Mouse (Mus musculus): ENCODE data around the gene Gm42669.

Gm42669 gene

DNA sequence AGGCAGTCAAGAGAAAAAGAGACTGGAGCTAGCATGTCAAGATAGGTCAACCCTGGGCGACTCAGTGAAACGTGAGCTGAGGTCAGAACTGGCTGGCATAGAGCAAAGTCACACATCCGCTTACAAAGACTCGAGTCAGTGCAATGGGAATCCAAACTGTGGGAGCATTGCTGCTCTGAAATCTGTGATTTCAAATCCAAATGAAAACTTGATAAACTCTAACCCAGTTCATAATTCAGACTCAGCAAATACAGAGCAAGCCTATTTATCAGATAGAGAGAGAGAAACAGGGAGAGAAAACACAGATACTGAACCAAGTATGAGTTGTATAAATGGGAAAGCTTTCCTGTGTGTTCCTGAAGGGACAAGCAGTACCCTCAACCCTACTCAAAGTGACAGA lies at the start of gene Gm42669:
TSS of gene Gm42669 (plus strand) at position 301 of the 400 bp plus-strand sequence.
- no peak for DNase-seq (ENCODE audit: low spot score in 2 of 2)

DNA sequence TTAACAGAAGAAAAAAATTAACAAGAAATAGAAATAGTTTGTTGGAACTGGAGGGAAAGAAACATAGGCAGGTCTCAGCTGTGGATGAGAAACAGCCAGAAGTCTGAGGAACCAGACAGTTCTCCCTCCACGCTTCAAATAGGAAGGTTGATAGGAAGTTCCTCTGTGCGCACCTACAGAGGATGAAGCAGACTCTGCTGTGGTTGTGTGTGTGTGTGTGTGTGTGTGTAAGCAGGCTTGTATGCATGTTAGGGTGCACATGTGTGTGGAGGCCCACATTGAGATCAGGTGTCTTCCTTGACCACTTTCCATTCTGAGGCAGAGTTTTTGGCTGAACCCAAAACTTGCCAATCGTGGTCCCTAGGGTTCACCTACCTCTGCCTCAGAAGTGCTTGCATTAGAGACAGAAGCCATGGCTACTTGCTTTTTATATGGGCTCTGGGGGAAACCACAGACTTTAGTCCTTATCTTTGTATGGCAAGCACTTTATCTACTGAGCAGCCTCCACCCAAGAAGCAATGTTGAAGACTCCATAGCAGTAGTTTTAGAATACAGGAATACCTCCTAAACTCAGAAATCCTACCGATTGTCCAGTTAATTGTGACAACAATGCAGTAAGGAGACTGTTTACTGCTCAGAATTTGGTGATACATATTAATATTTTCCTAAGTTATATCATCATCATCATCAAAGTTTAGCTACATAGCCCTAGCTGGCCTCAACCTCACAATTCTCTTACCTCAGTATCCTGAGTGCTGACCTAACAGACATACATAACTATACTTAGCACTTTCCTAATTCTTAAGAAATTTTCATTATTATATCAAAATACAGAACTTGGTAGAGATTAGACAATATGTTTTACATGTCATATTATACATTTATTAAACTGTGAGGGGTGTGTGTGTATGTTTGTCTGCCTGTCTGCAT lies 45.0 kb upstream of the Gm42669 start:
- DNase-seq (ENCODE audit: low spot score in 2 of 2): no peak

DNA sequence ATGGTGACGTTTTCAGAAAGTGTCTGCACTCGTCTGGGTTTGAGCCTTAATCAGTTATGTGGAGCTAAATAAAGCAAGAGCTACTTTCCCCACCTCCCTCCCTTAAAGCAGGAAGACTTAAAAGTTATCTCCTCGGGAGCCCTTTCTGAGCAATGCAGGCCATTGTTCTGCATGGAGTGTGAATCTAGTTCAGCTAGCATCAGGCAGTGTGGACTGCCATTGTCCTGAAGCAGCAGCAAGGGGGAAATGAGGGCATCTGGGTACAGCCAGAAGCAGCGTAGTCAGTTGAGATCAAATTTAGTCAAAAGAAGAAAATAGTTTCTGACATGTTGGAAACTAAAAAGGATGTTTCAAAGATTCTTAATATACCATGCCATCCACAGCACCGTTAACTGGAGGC lies 40.9 kb upstream of the Gm42669 start:
- no peak for DNase-seq (ENCODE audit: low spot score in 2 of 2)

DNA sequence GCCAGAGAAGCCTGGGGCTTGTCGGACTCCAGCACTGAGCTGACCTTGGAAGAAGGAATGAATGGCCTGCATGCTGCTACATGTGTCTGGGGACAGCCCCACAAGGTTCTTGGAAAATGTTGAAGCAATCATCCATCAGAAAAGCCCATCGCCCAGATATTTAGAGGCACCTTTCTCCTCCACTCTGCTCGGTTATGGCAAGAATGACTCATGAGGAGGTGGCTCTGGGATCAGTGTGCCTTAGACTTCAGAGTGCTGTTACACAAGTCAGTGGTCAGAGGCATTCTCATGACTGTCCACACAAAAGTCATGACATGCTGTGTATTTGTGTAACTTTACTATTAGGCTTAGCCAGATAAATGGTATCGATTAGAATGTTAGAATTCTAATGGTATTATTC lies 40.3 kb upstream of the Gm42669 start:
- no peak for DNase-seq (ENCODE audit: low spot score in 2 of 2)

DNA sequence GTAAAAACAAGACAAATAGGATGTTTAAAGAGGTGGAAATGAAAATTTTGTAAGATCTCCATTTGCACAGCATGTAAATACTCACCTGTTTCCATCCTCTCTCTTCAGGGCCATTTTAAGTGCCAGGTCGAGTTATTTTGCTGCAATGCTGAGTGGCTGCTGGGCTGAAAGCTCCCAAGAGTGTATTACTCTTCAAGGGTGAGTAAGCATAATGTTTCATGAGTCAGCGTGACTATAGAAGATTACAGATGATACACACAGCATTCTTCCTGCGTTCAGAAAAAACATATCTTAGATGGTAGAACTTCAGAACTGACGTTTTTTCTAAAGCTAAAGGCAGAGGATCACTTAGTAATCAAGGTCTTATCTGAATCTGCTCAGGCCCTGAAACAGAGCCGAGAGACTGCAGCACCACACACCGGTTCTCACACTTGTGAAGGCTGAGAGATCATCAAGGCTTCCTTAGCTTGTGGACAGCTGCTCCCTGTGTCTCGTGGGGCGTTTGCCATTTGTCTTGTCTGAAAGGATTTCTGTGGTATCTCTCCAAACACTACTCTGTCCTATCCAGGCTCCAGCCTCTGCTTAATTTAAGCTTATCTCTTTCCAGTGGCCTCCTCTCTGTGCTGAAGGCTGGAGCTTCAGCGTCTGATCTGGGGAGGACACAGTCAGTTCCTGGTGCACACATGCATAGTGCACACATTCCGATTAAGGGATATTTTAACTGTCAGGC lies 36.7 kb upstream of the Gm42669 start:
- no peak for DNase-seq (ENCODE audit: low spot score in 2 of 2)

DNA sequence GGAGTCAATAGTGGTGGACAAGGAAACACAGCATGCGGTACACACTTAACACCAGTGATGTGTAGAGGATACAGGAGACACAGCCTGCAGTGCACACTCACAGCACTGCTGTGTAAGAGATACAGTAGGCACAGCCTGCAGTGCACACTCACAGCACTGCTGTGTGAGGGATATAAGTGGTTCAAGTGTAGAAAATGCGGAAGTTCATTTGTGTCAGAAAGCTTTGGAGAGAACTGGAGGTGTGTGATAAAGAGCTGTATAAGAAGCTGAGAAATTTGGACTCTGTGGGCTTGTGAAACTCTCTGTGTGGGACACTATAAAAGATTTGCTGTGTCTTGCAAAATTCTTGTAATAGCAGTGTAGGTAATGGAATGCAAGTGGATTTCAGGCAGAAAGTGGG lies 27.2 kb upstream of the Gm42669 start:
- no peak for DNase-seq (ENCODE audit: low spot score in 2 of 2)

DNA sequence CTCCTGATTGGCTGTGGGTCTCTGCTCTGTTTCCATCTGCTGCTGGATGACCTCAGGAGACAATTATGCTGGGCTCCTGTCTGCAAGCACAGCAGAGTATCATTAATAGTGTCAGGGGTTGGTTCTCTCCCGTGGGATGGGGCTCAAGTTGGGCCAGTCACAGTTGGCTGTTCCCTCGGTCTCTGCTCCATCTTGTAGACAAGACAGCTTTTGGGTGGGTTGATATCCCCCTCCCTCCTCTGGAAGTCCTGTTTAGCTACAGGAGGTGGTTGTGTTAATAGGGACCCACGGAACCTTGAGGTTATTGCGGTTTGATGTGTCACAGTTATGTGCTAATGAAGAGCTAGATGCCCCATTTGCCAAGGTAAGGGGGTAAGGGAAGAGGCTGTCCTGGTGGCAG lies 18.4 kb upstream of the Gm42669 start:
- no peak for DNase-seq (ENCODE audit: low spot score in 2 of 2)

DNA sequence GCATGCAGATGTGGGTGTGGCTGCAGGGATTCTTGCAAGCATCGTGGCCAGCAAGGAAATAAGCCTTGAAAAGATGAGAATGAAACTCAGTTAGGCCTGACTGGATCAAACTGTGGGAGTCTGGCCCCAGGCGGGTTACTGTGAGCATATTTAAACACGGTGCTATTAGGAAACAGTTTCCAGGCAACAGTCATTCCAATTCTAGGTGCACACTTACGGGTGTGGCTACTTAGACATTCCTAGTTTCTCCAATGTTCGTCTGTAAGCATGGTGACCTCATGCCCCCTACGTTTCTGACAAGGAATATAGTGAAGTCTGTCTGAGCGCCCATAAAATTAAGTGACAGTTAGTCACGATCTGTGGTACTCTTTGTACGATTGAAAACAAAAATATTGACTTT lies 16.4 kb upstream of the Gm42669 start:
- no peak for DNase-seq (ENCODE audit: low spot score in 2 of 2)

DNA sequence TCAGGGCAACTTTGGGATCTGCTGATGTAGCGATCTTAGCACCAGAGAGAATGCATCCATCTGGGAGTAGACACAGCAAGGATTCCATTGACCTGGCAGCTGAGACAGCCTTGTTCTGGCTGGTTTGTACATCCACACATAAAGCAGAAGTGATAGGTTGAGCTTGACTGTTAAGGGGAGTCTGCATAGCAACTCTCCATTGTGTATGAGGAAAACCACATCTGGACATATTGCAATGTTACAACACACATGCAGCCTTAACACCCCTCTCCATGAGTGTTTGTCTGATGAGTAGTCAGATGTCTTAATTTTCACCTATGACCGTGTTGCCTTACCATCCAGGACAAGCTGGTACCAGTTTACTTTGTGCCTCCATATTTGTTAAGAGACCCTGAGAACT lies 14.9 kb upstream of the Gm42669 start:
- no peak for DNase-seq (ENCODE audit: low spot score in 2 of 2)

DNA sequence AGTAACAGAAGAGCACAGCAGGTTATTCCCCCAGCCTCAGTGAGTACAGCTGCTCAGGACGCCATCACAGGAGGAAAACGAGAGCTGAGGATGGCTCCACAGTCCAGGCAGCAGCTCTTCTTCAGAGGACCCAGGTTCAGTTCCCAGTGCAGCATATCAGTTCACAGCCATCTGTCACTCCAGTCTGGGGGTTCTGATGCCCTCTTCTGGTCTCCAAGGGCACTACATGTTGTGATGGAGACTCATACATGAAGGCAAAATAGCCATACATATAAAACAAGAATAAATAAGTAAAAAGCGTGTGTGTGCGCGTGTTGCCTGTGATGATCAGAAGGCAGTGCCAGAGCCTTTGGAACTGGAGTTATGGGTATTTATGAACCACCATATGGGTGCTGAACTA lies 12.7 kb upstream of the Gm42669 start:
- no peak for DNase-seq (ENCODE audit: low spot score in 2 of 2)

DNA sequence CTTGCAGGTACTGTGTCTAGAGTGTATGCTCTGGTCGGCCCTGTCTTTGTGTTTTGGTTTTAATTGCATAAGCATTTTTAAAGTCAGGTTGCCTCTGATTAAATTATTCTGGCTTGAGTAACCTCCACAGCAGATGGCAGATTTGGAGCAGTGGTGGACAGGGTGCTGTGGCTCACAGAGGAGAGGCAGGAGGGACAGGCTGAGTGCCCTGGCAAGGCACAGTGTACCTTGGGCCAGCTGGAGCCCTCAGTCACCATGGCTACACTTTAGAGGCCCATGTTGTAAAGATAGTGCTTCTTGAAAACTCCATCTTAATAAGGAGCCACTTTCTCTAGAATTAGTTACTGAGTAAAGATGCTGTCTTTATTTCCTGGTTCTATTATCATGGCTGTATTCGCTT lies 11.4 kb upstream of the Gm42669 start:
- no peak for DNase-seq (ENCODE audit: low spot score in 2 of 2)

DNA sequence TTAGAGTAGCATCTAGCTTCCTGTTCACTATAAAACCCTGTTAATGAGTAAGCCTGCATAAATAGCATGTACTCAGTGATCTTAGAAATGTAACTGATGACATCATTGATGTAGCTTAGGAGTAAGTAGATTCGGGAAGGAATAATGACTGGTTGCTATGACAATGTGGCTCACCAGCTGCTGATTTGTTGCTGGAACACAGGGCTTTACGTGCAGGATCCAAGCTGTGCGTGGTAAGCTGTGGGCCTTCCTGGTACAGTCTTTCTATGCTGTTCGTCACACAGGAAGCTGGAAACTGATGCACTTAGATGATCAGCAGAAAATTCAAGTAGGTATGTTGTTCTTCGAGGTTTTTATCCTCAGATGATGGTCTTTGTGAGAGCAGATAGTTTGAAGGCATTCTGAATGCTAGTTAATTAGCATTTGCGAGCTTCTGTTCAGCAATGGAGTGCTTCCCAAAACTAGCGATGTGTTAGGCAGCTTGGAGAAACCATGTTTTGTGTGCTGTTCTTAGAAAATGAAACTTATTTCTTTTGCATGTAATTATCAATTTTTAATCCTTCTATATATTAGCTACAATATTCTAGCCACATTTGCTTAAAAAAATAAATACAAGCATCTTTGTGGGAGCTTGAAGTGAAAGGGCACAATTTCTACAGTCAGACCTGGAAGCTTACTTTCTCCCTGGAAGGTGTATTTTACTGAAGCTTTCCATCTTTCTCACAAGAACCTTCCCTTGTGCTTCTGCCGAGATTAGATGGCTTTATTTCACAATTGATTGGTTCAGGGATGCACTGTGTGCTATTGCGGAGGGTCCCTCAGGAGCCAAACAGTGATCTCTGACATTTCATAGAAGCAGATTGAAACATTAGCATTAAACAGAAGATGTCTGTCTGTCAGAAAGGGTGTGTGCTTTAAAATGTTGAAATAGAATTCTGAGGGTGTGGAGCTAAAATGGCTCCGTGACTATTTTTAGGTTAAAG lies 9.6 kb upstream of the Gm42669 start:
- DNase-seq (ENCODE audit: low spot score in 2 of 2): peak in 1 of 2 experiments; percentile 44

DNA sequence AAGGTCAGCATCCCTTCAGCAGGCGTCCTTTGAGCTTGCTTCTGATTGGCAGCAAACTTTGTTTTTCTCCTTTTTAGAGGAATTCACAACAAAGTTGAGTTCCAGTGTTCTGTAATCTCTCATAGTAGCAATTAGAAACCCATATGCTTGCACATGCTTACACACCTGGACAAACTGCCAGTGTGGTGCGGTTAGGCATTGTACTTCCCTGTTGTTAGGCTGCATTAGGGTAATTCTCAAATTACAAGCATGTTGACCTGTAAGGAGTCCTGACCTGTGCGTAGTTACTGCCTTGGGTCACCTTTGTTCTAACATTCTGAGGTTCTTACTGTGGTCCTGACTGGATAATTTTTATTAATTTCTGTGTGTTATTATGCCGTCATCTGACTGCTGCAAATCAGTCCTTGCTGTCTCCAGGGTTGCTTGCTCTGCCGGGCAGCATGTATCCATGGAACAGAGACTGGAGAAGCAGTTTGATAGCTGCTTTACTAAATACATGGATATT lies 8.6 kb upstream of the Gm42669 start:
- DNase-seq (ENCODE audit: low spot score in 2 of 2): no peak

DNA sequence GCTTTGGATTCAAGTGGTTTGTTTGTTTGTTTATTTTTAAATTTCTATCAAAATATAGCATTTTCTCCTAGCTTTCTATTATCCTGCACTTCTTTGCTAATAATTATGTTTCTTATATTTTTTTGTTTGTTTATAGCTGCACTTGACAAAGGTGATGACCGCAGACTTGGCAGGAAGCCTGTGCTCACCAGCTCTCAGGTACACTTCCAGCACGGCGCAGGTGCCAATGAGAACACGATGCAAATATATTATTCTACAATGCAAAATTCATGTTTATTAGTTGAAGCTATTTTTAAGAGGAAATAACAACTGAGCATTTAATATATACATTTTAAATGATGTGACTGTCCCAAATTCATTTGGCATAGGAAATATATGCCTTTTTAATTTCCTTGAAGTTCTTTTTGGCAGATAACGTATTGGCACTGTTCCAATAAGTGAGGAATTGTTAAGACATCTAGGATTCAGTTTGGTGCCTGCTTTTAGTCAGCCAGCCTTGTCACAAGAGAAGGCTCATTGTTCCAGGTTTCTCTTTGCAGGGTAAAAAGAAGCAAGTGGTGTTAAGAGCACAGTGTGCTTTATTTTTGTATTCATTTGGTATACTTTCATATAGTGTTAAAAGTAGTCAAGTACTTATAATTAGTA lies 7.4 kb upstream of the Gm42669 start:
- no peak for DNase-seq (ENCODE audit: low spot score in 2 of 2)

DNA sequence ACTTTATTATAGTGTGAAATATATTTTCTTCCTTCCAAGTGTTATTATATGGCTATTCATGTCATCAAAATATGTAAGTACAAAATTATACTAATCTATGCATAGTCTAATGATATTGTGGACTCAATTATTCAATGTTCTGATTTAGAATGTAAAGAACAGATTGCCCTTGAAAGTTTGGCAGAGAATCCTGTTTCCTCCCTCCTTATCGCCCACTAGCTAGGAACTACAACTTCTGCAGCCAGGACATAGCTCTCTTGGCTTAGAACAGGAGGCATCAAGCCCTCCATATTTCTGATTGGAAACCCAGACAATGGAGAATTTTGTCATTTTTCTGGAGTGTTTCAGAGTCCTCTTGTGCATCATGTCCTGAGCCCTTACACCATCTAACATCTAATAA lies 6.7 kb upstream of the Gm42669 start:
- DNase-seq (ENCODE audit: low spot score in 2 of 2): no peak

DNA sequence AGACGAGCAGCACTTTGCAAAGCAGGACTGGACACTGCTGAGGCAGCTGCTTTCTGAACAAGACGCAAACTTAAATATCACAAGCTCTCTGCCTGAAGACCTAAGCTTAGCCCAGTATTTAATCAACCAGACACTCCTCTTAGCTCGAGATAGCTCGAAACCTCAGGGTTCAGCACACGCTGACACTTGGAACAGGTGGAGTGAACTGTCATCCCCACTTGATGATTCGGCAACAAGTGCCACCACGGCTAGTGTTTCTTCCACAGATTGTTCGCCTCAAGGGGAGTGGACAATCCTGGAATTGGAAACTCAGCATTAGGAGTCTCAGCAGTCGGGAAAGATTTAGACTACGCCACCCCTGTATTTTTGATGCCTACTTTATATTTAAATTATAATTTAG lies 3.1 kb downstream of the Gm42669 start:
- no peak for DNase-seq (ENCODE audit: low spot score in 2 of 2)

DNA sequence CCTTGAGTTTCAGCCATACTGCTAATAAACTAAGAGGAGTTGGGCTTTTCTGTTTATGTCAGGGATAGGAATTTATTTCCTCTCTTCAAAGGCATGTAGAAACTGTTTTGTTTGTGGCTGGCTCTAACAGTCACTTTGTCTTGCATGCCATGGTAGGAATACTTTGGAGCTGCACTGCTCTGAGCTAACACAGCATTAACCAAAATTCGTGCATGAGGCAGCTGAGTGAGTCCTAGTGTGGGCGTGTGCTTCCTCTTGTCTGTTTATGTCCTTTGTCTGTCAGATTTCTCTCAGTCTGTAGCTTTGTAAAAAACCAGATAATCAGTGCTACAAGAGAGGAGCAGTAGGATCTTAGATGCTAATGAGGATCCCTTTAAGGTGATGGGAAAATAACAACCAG lies 3.9 kb downstream of the Gm42669 start:
- DNase-seq (ENCODE audit: low spot score in 2 of 2): no peak

DNA sequence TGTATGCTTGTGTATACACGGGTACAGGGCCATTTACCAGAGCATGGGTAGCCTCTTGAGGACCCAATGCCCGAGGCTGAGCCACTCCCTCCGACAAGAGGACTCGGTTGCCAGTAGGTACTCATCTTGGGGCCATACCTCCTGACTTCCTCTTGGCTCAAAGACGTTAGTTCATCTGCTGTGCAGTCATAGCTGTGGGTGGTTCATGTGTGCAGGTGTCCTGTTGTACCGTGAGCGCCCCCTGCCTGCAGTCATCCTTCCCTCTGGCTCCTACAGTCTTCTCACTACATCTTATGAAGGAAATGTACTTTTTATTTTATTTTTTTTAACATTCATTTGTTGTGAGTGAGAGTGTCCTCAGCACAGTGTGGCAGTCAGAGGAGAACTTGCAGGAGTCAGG lies 6.2 kb downstream of the Gm42669 start:
- DNase-seq (ENCODE audit: low spot score in 2 of 2): no peak

DNA sequence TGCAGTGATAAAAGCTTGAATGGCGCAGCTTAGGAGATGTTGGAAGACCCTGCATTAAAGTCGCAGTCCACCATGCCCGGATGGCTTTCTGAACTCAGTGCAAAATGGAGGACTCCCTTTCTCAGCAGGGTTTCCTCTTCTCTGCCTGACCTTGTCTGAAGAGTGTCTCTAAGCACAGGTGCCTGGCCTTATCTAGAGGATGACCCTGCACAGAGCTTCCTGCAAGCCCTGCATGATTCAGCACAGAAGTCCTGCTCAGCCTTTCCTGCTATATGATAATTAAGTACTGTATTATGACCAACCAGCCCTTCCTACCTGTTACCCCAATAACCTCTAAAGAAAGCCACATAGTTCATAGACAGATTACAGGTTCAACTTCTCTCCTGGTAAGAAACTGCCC lies 8.0 kb downstream of the Gm42669 start:
- no peak for DNase-seq (ENCODE audit: low spot score in 2 of 2)

DNA sequence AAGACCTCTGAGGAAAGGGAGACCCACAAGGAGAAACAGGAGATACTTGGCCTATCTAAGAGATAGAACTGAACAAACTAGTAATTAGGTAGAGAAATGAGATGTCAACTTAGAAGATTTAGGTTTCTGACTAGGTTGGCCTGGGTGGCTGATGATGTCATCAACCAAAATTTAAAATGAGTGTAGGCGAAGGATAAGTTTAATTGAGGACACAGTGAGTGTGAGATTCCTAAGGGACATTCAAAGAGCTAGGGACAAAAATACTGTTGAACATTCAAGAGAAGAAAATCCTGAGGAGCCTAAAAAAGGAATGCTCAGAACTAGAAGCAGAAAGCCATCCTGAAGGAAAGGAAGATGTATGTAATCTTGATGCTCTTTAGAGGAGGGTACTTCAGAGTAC lies 8.7 kb downstream of the Gm42669 start:
- no peak for DNase-seq (ENCODE audit: low spot score in 2 of 2)

DNA sequence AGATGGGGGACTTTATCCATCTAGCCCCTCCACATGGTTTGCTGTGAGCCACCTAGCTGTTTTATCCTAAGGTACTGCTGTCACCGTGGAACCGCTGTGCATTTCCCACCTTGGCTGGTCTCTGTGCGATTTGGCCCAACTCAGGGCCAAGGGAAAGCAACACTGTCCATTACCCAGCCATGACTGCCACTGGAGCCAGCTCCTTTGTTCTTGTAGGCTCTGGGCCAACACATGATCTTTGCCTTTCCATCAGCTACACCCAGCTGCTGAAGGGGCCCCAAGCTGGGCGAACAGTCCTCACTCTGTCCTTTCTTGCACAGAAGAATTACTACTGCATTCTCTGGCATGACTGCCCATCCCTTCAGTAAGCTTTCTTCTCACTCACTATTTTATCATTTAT lies 11.2 kb downstream of the Gm42669 start:
- DNase-seq (ENCODE audit: low spot score in 2 of 2): no peak
